Mouse (Mus musculus): ENCODE data around the gene Ugt1a6a.

GRCm38 (mm10) chr1:88258361-88258760, 123.8 kb downstream of the Ugt1a6a start:
- TF ChIP-seq CTCF (IDR thresholded peaks at IDR 0.05; ENCODE audit: low read depth, low read length) (no peak), POLR2A (IDR thresholded peaks at IDR 0.05; ENCODE audit: borderline replicate concordance, low read depth, low read length) (no peak)

Data from bone marrow macrophage, adult 2 months (primary cell).